Mouse (Mus musculus) ovary, postnatal 14 days (tissue): ENCODE measurements at regions not wholly inside any gene's neighbourhood (a gene's known extent, or its start where the extent isn't known, plus 50 kb on each side); places are given as distances from the start of the nearest gene placed in this dataset.
"Not testable (repeated sequence)": the region's sequence is repeated elsewhere in the genome, so short reads cannot be mapped to it uniquely, and the experiment has no call there.

Experiments
- DNase-seq: peaks from one replicate; pipeline ENCODE4 v3.0.0; 2022; ENCODE audit warnings: low spot score

- DNase-seq = no peak
Observed at GRCm38 (mm10) chr11:26826194-26826593, 232.4 kb upstream of the Vrk2 start.

GRCm38 (mm10) chr11:26824080-26824727 is 230.4 kb upstream of the Vrk2 start:
- no peak for DNase-seq

DNA sequence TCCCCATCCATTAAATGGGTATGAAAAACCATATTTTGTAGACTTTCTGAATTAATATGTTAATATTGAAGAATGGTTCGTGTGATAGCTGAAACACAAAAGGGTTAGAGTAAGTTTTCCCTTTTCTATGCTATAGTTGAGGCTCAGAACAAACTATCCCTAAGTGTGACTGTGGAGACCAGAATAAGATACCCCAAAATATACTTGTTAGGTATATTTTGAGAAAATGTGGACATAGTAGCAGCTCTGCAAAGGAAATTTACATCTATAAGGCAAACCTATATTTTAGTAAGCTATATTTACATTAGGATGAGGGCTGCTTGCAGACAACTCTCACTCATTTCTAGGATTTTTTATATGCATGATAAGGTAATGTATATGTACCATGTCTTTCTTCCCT is 227.3 kb upstream of the Vrk2 start:
- DNase-seq = no peak

DNA sequence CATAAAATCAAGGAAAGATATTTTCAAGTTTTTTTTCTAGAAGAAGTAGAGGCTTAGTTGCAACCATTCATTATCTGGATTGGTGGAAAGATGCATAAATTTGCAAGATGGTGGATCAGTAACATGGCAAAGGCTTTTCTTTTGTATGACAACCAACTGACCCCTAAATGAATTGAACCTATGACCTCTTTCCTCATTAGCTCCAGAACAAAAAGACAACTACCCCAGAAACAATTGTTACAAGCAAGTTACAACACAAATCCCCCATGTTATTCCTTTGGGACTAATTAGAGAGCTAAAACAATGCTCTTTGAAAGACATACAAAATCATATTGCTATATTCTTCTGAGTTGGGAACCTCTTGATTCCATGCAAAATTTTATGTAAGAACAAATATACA is 223.5 kb upstream of the Vrk2 start:
- no peak for DNase-seq

DNA sequence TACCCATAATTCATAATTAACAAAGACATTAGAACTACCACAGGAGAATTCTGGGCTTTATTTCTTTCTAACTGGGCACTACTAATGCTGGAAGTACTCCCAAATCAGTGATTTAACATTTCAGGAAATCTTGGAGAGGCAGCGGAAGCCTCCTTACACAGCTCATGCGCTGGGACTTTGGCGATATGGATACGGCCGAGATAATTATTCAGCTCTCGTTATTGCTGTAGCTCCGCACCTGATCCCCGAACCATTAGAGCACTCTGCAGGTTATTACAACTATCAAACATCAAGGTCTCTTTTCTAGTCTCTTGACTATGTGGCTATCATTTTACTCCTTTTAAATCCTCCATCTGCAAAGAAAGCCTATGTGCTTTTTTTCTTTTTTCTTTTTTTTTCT is 221.3 kb upstream of the Vrk2 start:
- no peak for DNase-seq

GRCm38 (mm10) chr11:26814601-26815000 is 220.8 kb upstream of the Vrk2 start:
- no peak for DNase-seq

- DNase-seq = no peak
Observed at GRCm38 (mm10) chr11:26802249-26802941, 208.6 kb upstream of the Vrk2 start.

DNA sequence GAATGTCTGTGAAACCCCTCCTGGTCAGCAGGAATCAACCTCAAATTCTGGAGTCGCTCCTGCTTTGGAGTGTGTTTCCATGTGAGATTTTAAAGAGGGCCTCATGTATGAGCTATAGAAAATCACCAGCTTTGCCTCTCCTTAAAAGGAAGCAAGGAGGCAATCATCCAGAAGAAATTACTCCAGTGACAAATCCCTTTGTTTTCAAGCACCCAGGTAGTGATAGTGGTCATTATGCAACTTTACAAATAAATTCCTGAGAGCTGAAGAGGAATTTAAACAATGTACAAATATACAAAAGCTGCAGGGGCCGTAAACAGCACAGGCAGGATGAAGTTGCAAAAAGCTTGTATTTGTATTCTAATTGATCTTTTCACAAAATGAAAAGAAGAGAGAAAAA is 206.5 kb upstream of the Vrk2 start:
- no peak for DNase-seq

- no peak for DNase-seq
Observed at GRCm38 (mm10) chr11:26794629-26794966, 200.8 kb upstream of the Vrk2 start.

- DNase-seq = no peak
Observed at GRCm38 (mm10) chr11:26793928-26794628, 200.3 kb upstream of the Vrk2 start.

DNA sequence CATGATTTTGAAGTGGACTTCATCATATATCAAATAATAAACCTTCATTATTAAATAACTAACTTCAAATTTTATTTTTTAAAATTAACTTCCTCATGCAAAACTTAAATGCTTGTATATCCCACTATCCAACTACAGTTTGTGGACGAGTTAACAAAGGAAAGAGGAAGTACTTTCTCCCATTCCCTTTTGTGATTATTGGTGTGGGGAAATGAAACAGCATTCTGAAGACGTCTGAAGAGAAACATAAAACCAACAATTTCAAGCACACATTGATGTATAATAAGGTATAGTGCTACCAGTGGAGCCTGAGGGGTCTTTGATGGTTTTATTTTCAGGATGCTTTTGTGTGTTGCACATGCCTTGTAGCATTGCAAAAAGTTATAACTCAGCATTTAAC is 195.5 kb upstream of the Vrk2 start:
- DNase-seq = no peak

- DNase-seq = peak; percentile 1
Observed at GRCm38 (mm10) chr11:26785164-26785563, 191.4 kb upstream of the Vrk2 start.

DNA sequence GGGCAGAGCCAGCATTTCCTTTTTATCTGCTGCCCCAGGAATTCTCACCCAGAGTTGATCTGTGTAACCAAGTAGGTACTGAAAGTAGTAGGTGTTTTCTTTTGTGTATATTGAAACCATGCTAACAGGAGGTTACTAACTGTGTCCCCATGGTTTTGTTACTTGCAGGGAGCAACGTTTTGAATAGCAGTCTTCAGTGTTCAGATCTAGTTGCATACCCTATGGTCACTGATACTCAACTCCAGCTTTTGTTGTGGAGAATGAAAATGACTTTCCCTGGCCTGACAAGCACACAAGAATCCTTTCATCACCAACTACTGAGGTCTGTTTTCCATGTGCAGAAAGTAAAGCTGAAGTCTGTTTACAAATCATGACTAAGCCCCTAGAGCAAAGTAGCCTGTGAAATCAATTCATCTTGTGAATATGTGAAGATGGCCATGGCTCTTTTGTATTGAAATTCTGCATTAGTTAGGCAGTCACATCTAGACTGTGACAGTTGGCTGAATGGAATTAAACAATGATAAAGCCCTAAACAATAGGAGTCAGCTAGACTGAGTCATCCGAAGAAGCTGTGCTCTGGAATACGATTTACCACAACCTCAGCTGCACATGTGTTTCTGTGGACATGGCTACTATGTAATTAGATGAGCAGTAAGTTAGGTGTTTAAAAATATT is 179.5 kb upstream of the Vrk2 start:
- no peak for DNase-seq

- DNase-seq = no peak
Observed at GRCm38 (mm10) chr11:26755576-26755975, 161.8 kb upstream of the Vrk2 start.

GRCm38 (mm10) chr11:26753616-26754015 is 159.8 kb upstream of the Vrk2 start:
- no peak for DNase-seq

DNA sequence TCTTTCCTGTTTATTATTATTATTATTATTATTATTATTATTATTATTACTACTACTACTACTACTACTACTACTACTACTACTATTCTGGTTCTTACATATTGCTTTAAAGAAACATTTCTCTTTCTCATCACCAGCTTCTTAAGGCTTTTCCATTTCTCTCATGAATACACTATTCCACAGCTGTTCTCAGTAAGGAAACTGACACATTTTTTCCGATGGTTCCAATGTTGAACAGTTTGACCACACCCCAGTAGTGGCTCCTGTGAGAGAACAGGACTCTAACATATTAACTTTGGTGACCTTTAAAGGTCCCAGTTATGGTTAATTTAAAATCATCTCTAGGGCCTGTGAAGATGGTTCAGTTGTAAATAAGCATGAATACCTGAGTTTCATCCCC is 148.4 kb upstream of the Vrk2 start:
- no peak for DNase-seq

DNA sequence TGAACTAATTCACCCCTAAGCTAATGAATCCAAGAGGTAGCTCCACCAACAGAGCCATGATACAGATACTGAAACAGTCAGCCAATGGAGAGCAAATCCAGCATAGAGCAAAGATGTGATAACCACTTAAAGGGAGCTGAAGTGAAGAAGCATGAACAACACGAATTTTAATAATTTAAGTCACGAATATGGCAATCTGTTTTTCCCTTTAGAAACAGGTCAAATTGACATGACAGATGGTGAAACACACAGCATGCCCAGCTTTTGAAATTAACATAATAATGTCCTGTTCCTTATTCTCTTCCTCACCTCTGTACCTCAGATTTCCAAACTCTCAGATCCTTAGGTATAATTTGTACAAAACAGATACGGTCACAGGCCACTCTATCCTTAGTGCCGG is 145.9 kb upstream of the Vrk2 start:
- DNase-seq = no peak

GRCm38 (mm10) chr11:26726969-26727368 is 133.2 kb upstream of the Vrk2 start:
- DNase-seq = no peak

DNA sequence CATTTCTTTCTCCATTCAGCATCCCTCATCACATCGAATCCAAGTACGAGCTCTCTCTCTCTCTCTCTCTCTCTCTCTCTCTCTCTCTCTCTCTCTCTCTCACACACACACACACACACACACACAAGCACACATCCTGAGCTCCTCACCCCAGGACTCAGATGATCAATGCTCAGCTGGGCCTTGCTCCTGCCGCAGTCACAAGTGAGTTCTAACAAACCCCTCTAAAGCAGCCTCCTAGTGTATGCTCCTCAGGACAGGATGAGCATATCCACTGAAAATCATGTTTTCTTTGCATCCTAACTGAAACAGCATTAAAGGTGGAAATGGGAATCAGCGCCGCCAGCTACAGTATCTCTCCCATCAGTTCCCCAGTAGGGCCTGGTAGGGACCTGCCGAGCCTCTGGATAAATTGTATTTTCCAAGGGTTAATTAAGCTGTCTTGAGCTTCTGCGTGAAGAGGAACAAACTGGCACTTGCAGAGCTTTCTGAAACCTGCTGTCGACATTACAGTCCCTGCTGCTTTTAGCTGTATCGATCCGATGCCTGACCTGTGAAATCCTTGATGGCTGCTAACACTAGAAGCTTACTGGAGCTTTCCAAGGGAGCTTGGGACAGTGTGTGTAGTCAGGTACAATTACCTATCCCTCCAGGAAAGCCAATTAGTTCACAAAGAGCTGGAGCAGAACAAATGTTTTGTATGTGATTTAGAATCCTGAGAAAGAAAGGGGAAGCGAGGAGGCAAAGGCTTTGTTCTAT is 131.3 kb upstream of the Vrk2 start:
- no peak for DNase-seq

DNA sequence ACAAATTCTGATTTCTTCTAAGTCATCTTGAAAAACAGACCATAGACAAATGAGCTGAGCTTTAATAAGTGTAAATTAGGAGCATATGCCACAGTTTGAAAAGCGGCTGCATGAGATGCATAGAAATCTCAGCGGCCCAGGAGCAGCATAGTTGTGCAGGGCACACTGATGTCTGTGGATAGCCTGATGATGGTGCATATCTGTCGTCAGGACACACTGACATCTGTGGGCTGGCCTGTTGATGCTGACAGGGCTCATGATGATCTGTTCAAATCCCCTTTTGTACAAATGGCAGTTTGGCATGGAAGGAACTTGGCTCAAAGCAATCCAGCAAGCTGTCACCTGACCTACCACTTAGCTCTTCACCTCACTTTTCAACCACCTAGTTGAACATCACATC is 128.5 kb upstream of the Vrk2 start:
- no peak for DNase-seq

GRCm38 (mm10) chr11:26721173-26721572 is 127.4 kb upstream of the Vrk2 start:
- no peak for DNase-seq

DNA sequence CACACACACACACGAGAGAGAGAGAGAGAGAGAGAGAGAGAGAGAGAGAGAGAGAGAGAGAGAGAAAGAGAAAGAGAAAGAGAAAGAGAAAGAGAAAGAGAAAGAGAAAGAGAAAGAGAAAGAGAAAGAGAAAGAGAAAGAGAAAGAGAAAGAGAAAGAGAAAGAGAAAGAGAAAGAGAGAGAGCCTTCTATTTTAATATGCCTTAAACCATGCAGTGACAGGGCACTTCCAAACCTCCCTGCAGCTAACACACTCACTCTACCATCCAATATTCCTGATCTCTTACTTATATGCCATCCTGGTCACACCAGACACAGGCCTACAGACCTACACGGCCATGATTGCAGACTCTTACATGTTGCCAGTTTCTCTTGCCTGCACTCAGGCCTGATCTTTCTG is 117.4 kb upstream of the Vrk2 start:
- DNase-seq = not testable (repeated sequence)
